Mouse (Mus musculus): Measurements from ENCODE around the gene Gstm1. TPM values are rescaled to one million over a fixed set of nuclear protein-coding genes. Genes with fewer than 3 reads are reported as not detected.

Gstm1 gene
- total and polyA plus RNA-seq, 3 experiments, result 0.31 to 6.7 TPM; not detected in 1

- Histone ChIP-seq H3K27ac (ENCODE audit: control insufficient read depth, low read depth, low read length) (no peak overlapping the region), H3K27me3 (ENCODE audit: control insufficient read depth in 1 of 2, insufficient read depth in 2 of 2, low read length in 2 of 2) (peaks cover 13 to 25% of the 10 kb centered on the region in 2 experiments)
- TF ChIP-seq ELF1 (IDR thresholded peaks at IDR 0.05; ENCODE audit: low read depth, low read length), result no peak
- no peak for TF ChIP-seq E2F4 (IDR thresholded peaks at IDR 0.05; ENCODE audit: borderline replicate concordance, low read depth, low read length)
- no peak for TF ChIP-seq ZKSCAN1 (IDR thresholded peaks at IDR 0.05; ENCODE audit: low read depth, low read length)
- TF ChIP-seq RAD21 (IDR thresholded peaks at IDR 0.05; ENCODE audit: low read depth, low read length), result no peak
- TF ChIP-seq CTCF (IDR thresholded peaks at IDR 0.05 in 2 of 3, conservative IDR thresholded peaks at IDR 0.05 in 1 of 3; ENCODE audit: control insufficient read depth in 1 of 3, insufficient read depth in 1 of 3, low read depth in 2 of 3, low read length in 3 of 3, poor library complexity in 1 of 3, severe bottlenecking in 1 of 3), result 0 out of 6 replicates have a peak, but pooled peaks of 1 of the 3 experiments have one; percentile 3
- TF ChIP-seq ETS1 (IDR thresholded peaks at IDR 0.05; ENCODE audit: low read depth, low read length), result no peak
- no peak for TF ChIP-seq USF2 (IDR thresholded peaks at IDR 0.05; ENCODE audit: borderline replicate concordance in 1 of 2, insufficient read depth in 1 of 2, low read depth in 1 of 2, low read length in 2 of 2)
- no peak for TF ChIP-seq POLR2AphosphoS5 (IDR thresholded peaks at IDR 0.05; ENCODE audit: borderline replicate concordance, low read depth, low read length)
Measured at GRCm38 (mm10) chr3:108032113-108032512, 14.3 kb upstream of the Gstm1 start.

GRCm38 (mm10) chr3:108028641-108029365 is 11.0 kb upstream of the Gstm1 start:
- H3K9me3 ChIP-seq (replicated peaks; ENCODE audit: insufficient read depth, low read length), result no peaks in the 10 kb centered on the region
- no peaks in the 10 kb centered on the region for H3K36me3 ChIP-seq (ENCODE audit: control insufficient read depth in 1 of 2, insufficient read depth in 2 of 2, low read length in 2 of 2)
- H3K9ac ChIP-seq (ENCODE audit: control insufficient read depth, low read depth, low read length, poor library complexity, severe bottlenecking), result no peak overlapping the region
- TF ChIP-seq HCFC1 (IDR thresholded peaks at IDR 0.05; ENCODE audit: low read depth, low read length) (no peak), NRF1 (IDR thresholded peaks at IDR 0.05; ENCODE audit: insufficient read depth, low read depth, low read length, poor library complexity, severe bottlenecking) (no peak), MXI1 (IDR thresholded peaks at IDR 0.05; ENCODE audit: low read depth, low read length) (no peak), RCOR1 (IDR thresholded peaks at IDR 0.05; ENCODE audit: low read depth, low read length) (no peak), USF1 (IDR thresholded peaks at IDR 0.05; ENCODE audit: low read depth, low read length) (no peak), GATA1 (IDR thresholded peaks at IDR 0.05; ENCODE audit: low read depth, low read length) (no peak), GABPA (IDR thresholded peaks at IDR 0.05; ENCODE audit: low read depth, low read length) (no peak), MAFK (IDR thresholded peaks at IDR 0.05; ENCODE audit: borderline replicate concordance, low read depth, low read length) (no peak), MYC (IDR thresholded peaks at IDR 0.05; ENCODE audit: low read depth, low read length) (no peak)
- H3K4me3 ChIP-seq (ENCODE audit: control insufficient read depth in 1 of 2, insufficient read depth in 1 of 2, low read depth in 2 of 2, low read length in 2 of 2), result no peak overlapping the region
- no peak for DNase-seq (ENCODE audit: low read depth, low spot score)
- H3K4me1 ChIP-seq (ENCODE audit: control insufficient read depth in 1 of 2, insufficient read depth in 2 of 2, low read length in 2 of 2), result peaks cover 0 to 3% of the 10 kb centered on the region in 2 experiments; a peak in 1 of 4 replicates
- no peak overlapping the region for H3K27ac ChIP-seq (ENCODE audit: control insufficient read depth, low read depth, low read length)
- H3K79me2 ChIP-seq (ENCODE audit: control insufficient read depth, insufficient read depth, low read length, poor library complexity), result no peaks in the 10 kb centered on the region
- peaks cover 6% of the 10 kb centered on the region in 2 experiments; a peak in 3 of 4 replicates for H3K27me3 ChIP-seq (ENCODE audit: control insufficient read depth in 1 of 2, insufficient read depth in 2 of 2, low read length in 2 of 2)

More at GRCm38 (mm10) chr3:108032113-108032512, 14.3 kb upstream of the Gstm1 start:
- Histone ChIP-seq H3K9ac (ENCODE audit: control insufficient read depth, low read depth, low read length, poor library complexity, severe bottlenecking) (no peak overlapping the region), H3K4me3 (ENCODE audit: control insufficient read depth in 1 of 2, insufficient read depth in 1 of 2, low read depth in 2 of 2, low read length in 2 of 2) (no peak overlapping the region), H3K4me1 (ENCODE audit: control insufficient read depth in 1 of 2, insufficient read depth in 2 of 2, low read length in 2 of 2) (no peaks in the 10 kb centered on the region), H3K79me2 (ENCODE audit: control insufficient read depth, insufficient read depth, low read length, poor library complexity) (no peaks in the 10 kb centered on the region), H3K9me3 (replicated peaks; ENCODE audit: insufficient read depth, low read length) (no peaks in the 10 kb centered on the region), H3K36me3 (ENCODE audit: control insufficient read depth in 1 of 2, insufficient read depth in 2 of 2, low read length in 2 of 2) (no peaks in the 10 kb centered on the region)
- no peak for DNase-seq (ENCODE audit: low read depth, low spot score)

Measured in MEL (cell line).